In the genomic region with DNA sequence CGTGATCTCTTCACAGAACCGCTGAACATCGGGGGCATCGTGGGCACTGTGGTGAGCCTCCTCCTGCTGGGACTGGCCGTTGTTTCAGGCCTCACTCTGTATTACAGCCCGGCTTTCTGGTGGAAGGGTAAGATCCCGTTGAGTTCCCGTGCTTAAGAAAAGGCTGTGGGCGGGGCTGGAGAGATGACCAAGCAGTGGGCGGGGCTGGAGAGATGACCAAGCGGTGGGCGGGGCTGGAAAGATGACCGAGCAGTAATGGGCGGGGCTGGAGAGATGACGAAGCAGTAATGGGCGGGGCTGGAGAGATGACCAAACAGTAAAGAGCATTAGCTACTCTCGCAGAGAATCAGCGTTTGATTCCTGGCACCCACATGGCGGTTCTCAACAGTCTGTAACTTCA, we compare ENCODE assay signal across 10 mouse cellular contexts. TPM values are rescaled to one million over a fixed set of nuclear protein-coding genes. Genes with fewer than 3 reads are reported as not detected.
DNase-seq lines count a peak whose midpoint lies in the region; ATAC-seq and TF ChIP-seq lines count a peak whose summit lies in the region.
"Had no signal": no experiment of that assay in that cellular context is flagged by ENCODE, and none has a peak within 500 bp of the region (broad histone marks: within the 10 kb centered on the region; RNA-seq: fewer than 3 reads in every experiment).

No protein-coding gene starts in this region.

- no peaks in the 10 kb centered on the region for H3K9me3 ChIP-seq in intestine, postnatal 0 days (ENCODE audit: control insufficient read depth)
- no peaks in the 10 kb centered on the region for H3K9me3 ChIP-seq in liver, embryonic 12.5 days (replicated peaks)
- no peaks in the 10 kb centered on the region for H3K9me3 ChIP-seq in midbrain, postnatal 0 days (ENCODE audit: low read length)
- H3K9me3 ChIP-seq: megakaryocyte, embryonic 14.5 days had no signal

- peak; percentile 46; the same call in 1 of the 2 replicates for ATAC-seq in intestine, postnatal 0 days
- peak; percentile 77 for ATAC-seq in liver, embryonic 12.5 days
- peak; percentile 70 for ATAC-seq in midbrain, postnatal 0 days (ENCODE audit: low FRiP score)

- H3K9ac ChIP-seq in intestine, postnatal 0 days (ENCODE audit: low read depth, low read length): no peak overlapping the region
- H3K9ac ChIP-seq in liver, embryonic 12.5 days: no peak overlapping the region
- H3K9ac ChIP-seq in midbrain, postnatal 0 days (replicated peaks; ENCODE audit: low read length, poor library complexity, severe bottlenecking): no peak overlapping the region

- no peak for TF ChIP-seq CTCF in intestine, postnatal 0 days (IDR thresholded peaks at IDR 0.05; ENCODE audit: low read depth)
- TF ChIP-seq CTCF in midbrain, postnatal 0 days (IDR thresholded peaks at IDR 0.05): no peak

- 50% methylated on average over 19 of the region's 19 CpGs for WGBS in intestine, postnatal 0 days
- WGBS in liver, embryonic 12.5 days (ENCODE audit: insufficient replicate concordance): 34% methylated on average over 19 of the region's 19 CpGs
- WGBS in midbrain, postnatal 0 days: 24% methylated on average over 19 of the region's 19 CpGs

- no peak overlapping the region for H3K4me3 ChIP-seq in intestine, postnatal 0 days (ENCODE audit: low read depth, low read length)
- no peak overlapping the region for H3K4me3 ChIP-seq in liver, embryonic 12.5 days
- H3K4me3 ChIP-seq in midbrain, postnatal 0 days (ENCODE audit: low read depth, low read length): no peak overlapping the region
- H3K4me3 ChIP-seq: megakaryocyte, embryonic 14.5 days had no signal

- H3K4me2 ChIP-seq in intestine, postnatal 0 days (replicated peaks; ENCODE audit: low read depth): no peak overlapping the region
- peak overlapping the region; percentile 50 for H3K4me2 ChIP-seq in liver, embryonic 12.5 days
- no peak overlapping the region for H3K4me2 ChIP-seq in midbrain, postnatal 0 days (ENCODE audit: low read depth, low read length, poor library complexity, severe bottlenecking)

- no peak overlapping the region for H3K27ac ChIP-seq in intestine, postnatal 0 days (ENCODE audit: low read depth, low read length)
- no peak overlapping the region for H3K27ac ChIP-seq in liver, embryonic 12.5 days
- H3K27ac ChIP-seq in midbrain, postnatal 0 days (ENCODE audit: low read depth, low read length): no peak overlapping the region

- DNase-seq in layer of hippocampus, adult 11-12 months (ENCODE audit: low spot score): peak; percentile 66
- DNase-seq in layer of hippocampus, adult 9-10 months (ENCODE audit: low spot score): no peak
- peak; percentile 61 to 88 for DNase-seq in cerebellum, postnatal 14 days
- peak; percentile 49 to 59 for DNase-seq in gastrocnemius, adult 8-10 months (ENCODE audit: low spot score in 2 of 2)
- DNase-seq in midbrain, postnatal 0 days (ENCODE audit: low spot score): peak; percentile 66
- peak; percentile 82 for DNase-seq in yolk sac, embryonic 10.5 days (ENCODE audit: low spot score)

- no peaks in the 10 kb centered on the region for H3K27me3 ChIP-seq in intestine, postnatal 0 days (replicated peaks; ENCODE audit: control insufficient read depth, insufficient read depth, low read length)
- H3K27me3 ChIP-seq in liver, embryonic 12.5 days (replicated peaks): peaks cover 13% of the 10 kb centered on the region
- no peaks in the 10 kb centered on the region for H3K27me3 ChIP-seq in midbrain, postnatal 0 days (ENCODE audit: insufficient read depth, low read length)
- H3K27me3 ChIP-seq: CH12.LX had no signal

- peaks cover 25% of the 10 kb centered on the region; the same call in 1 of the 2 replicates for H3K36me3 ChIP-seq in intestine, postnatal 0 days (ENCODE audit: control insufficient read depth, insufficient read depth)
- 0 out of 2 replicates have a peak, but pooled peaks cover 3% of the 10 kb centered on the region for H3K36me3 ChIP-seq in liver, embryonic 12.5 days
- no peaks in the 10 kb centered on the region for H3K36me3 ChIP-seq in midbrain, postnatal 0 days (ENCODE audit: insufficient read depth, low read length)

- no peaks in the 10 kb centered on the region for H3K4me1 ChIP-seq in intestine, postnatal 0 days (replicated peaks; ENCODE audit: control insufficient read depth, insufficient read depth, low read length)
- H3K4me1 ChIP-seq in liver, embryonic 12.5 days: peaks cover 14% of the 10 kb centered on the region
- H3K4me1 ChIP-seq in midbrain, postnatal 0 days (ENCODE audit: insufficient read depth, low read length): no peaks in the 10 kb centered on the region

RNA-seq across cellular contexts. Expression of a gene that starts 8.8 kb away (rescaled TPM):
- total RNA-seq in gastrocnemius, adult 8-10 months (2022): 100 to 1,000 TPM in 3 of 4 experiments, 10 to 100 TPM in 1; 94.3 to 146 (median 115) TPM
- 125 and 130 TPM in 2 replicates for polyA plus RNA-seq in intestine, postnatal 0 days (2015; fragmentation: Nextera tagmentation; extraction: Ambion mirVana)
- polyA plus RNA-seq in liver, embryonic 12.5 days (2016; fragmentation: Nextera tagmentation; extraction: Ambion mirVana): 27.4 and 27.6 TPM in 2 replicates
- 395 and 494 TPM in 2 replicates for total RNA-seq in midbrain, postnatal 0 days (2014; rRNA removed)
- polyA plus RNA-seq in midbrain, postnatal 0 days (2015; fragmentation: Nextera tagmentation; extraction: Ambion mirVana): 336 and 360 TPM in 2 replicates

RNA-seq across cellular contexts. Expression of a gene that starts 29.4 kb away (rescaled TPM):
- total RNA-seq in gastrocnemius, adult 8-10 months (2022): 1 to 10 TPM; 5.5 to 7.5 (median 6.9) TPM
- 13.9 and 14.9 TPM in 2 replicates for polyA plus RNA-seq in intestine, postnatal 0 days (2015; fragmentation: Nextera tagmentation; extraction: Ambion mirVana)
- 2.1 and 2.4 TPM in 2 replicates for polyA plus RNA-seq in liver, embryonic 12.5 days (2016; fragmentation: Nextera tagmentation; extraction: Ambion mirVana)
- 1.8 and 7.1 TPM in 2 replicates for total RNA-seq in midbrain, postnatal 0 days (2014; rRNA removed)
- 1.2 and 1.5 TPM in 2 replicates for polyA plus RNA-seq in midbrain, postnatal 0 days (2015; fragmentation: Nextera tagmentation; extraction: Ambion mirVana)

RNA-seq across cellular contexts. Expression of a gene that starts 40.6 kb away (rescaled TPM):
- total RNA-seq in gastrocnemius, adult 8-10 months (2022): 1 to 10 TPM in 3 of 4 experiments, under 1 TPM in 1; 0.89 to 1.8 (median 1.2) TPM
- 29.1 and 29.9 TPM in 2 replicates for polyA plus RNA-seq in intestine, postnatal 0 days (2015; fragmentation: Nextera tagmentation; extraction: Ambion mirVana)
- polyA plus RNA-seq in liver, embryonic 12.5 days (2016; fragmentation: Nextera tagmentation; extraction: Ambion mirVana): 83.6 and 88.5 TPM in 2 replicates
- 12.0 and 15.2 TPM in 2 replicates for total RNA-seq in midbrain, postnatal 0 days (2014; rRNA removed)
- 22.0 and 22.1 TPM in 2 replicates for polyA plus RNA-seq in midbrain, postnatal 0 days (2015; fragmentation: Nextera tagmentation; extraction: Ambion mirVana)
